In genomic region chr7:41393048-41393971, GRCm38 (mm10) we compare ENCODE assay signal across 8 mouse cellular contexts. TPM values are rescaled to one million over a fixed set of nuclear protein-coding genes. Genes with fewer than 3 reads are reported as not detected.
DNase-seq lines count a peak whose midpoint lies in the region; ATAC-seq lines count a peak whose summit lies in the region.

AI987944 (minus strand) TSS chr7:41393379.

- no peaks in the 10 kb centered on the region for H3K9me3 ChIP-seq in hindbrain, embryonic 12.5 days (replicated peaks)

- H3K4me3 ChIP-seq in hindbrain, embryonic 12.5 days: peak within 1 kb of the TSS; percentile 58

- under 1% methylated on average over 25 of the region's 25 CpGs for whole genome bisulfite sequencing in hindbrain, embryonic 12.5 days

- 0 out of 2 replicates have a peak, but pooled peaks cover 4% of the 10 kb centered on the region for H3K4me1 ChIP-seq in hindbrain, embryonic 12.5 days

- peak within 1 kb of the TSS; percentile 62 for H3K9ac ChIP-seq in hindbrain, embryonic 12.5 days

- H3K36me3 ChIP-seq in hindbrain, embryonic 12.5 days: no peaks in the 10 kb centered on the region

- DNase-seq in NIH3T3 (ENCODE audit: low read depth): peak; percentile 95
- peak; percentile 87 for DNase-seq in cerebellum, postnatal 10 days
- peak; percentile 73 to 81 for DNase-seq in frontal cortex, postnatal 10 days (ENCODE audit: low spot score in 2 of 2)
- DNase-seq in layer of hippocampus, postnatal 14 days (ENCODE audit: low spot score in 2 of 2): peak; percentile 81 to 93
- peak; percentile 83 for DNase-seq in lung, postnatal 14 days
- peak; percentile 71 for DNase-seq in retina, adult 2 months (ENCODE audit: low read depth, low spot score)
- DNase-seq in thymus, postnatal 36 days: peak; percentile 66 to 77

- ATAC-seq in hindbrain, embryonic 12.5 days (ENCODE audit: low FRiP score): peak; percentile 99

- H3K27me3 ChIP-seq in hindbrain, embryonic 12.5 days: no peaks in the 10 kb centered on the region

- H3K4me2 ChIP-seq in hindbrain, embryonic 12.5 days (replicated peaks): peak within 1 kb of the TSS; percentile 55

- H3K27ac ChIP-seq in hindbrain, embryonic 12.5 days: peak within 1 kb of the TSS; percentile 84

RNA-seq across cellular contexts. Expression of gene AI987944, which starts in this region (rescaled TPM):
- polyA plus RNA-seq in hindbrain, embryonic 12.5 days (2016; fragmentation: Nextera tagmentation; extraction: Ambion mirVana): 7.7 and 8.8 TPM in 2 replicates
- total RNA-seq in layer of hippocampus, postnatal 14 days (2021): 10 to 100 TPM; 10.8 to 11.0 TPM

Comparison
In these comparisons a context has a peak if more than half of its experiments do, and no peak if none do; other contexts are left out.
1. Peak in every context shown above with its lines: DNase-seq, ATAC-seq, H3K4me3 ChIP-seq and H3K27ac ChIP-seq.